Mouse (Mus musculus): Measurements from ENCODE around the gene Nkx1-2.

DNA sequence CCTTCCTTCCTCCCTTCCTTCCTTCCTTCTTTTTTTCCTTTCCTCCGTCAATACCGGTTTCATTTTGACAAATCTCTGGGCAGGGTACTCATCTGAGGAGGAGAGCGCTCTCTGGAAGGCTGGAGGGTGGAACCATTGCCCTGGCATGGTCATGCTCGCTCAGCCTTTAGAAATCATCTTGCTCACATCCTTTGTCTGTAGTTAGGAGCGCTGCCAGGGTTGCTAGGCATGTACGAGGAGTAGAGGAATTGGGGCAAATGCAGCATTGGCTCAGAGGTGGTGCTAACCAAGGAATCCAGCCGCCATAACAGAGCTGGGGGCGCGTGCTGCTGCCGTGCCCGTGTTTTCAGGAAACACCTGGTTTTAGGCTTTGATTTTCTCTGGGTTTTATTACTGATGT lies 31.9 kb upstream of the Nkx1-2 start:
- TF ChIP-seq EP300 (IDR thresholded peaks at IDR 0.05; ENCODE audit: insufficient read depth, low read depth, low read length) (no peak), CTCF (IDR thresholded peaks at IDR 0.05; ENCODE audit: low read depth, low read length) (no peak), POLR2A (IDR thresholded peaks at IDR 0.05; ENCODE audit: insufficient read depth, low read length) (no peak)

Data from ES-Bruce4 (cell line).